In the genomic region with DNA sequence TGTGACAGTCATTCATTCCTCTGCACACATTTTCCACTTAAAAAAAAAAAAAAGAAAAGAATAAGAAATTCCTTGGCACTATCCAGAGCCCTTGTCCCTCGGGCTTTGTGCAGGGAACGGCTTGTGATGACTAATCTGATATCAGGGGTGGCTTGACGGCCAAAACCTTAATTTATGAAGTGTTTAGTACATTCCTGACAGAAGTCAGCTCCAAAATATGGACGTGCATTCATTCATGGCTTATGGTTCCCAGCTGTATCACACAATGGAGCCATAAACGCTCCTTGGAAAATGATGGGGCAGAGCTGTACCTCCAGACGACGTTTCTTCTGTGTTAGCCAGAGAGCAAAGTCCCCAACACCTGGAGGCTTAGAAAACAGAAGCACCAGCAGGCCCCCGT, we compare ENCODE assay signal across 15 mouse cellular contexts.
DNase-seq lines count a peak whose midpoint lies in the region; ATAC-seq lines count a peak whose summit lies in the region.
"Had no signal": no experiment of that assay in that cellular context is flagged by ENCODE, and none has a peak within 500 bp of the region (broad histone marks: within the 10 kb centered on the region; RNA-seq: fewer than 3 reads in every experiment).

No protein-coding gene starts in this region.

- H3K9ac ChIP-seq in limb, embryonic 13.5 days: no peak overlapping the region
- H3K9ac ChIP-seq: intestine, embryonic 15.5 days; liver, embryonic 15.5 days had no signal

- peak; percentile 59 for ATAC-seq in limb, embryonic 13.5 days (ENCODE audit: low FRiP score, low read depth)
- ATAC-seq: intestine, embryonic 15.5 days had no signal

- H3K4me3 ChIP-seq in limb, embryonic 13.5 days: no peak overlapping the region
- H3K4me3 ChIP-seq: intestine, embryonic 15.5 days; liver, embryonic 15.5 days; midbrain, embryonic 10.5 days had no signal

- H3K27me3 ChIP-seq in limb, embryonic 13.5 days: peaks cover 31% of the 10 kb centered on the region
- H3K27me3 ChIP-seq: intestine, embryonic 15.5 days had no signal

- no peaks in the 10 kb centered on the region for H3K9me3 ChIP-seq in limb, embryonic 13.5 days
- H3K9me3 ChIP-seq: intestine, embryonic 15.5 days; liver, embryonic 15.5 days; midbrain, embryonic 10.5 days had no signal

- H3K4me1 ChIP-seq in limb, embryonic 13.5 days: peaks cover 16% of the 10 kb centered on the region
- H3K4me1 ChIP-seq: intestine, embryonic 15.5 days; liver, embryonic 15.5 days; midbrain, embryonic 10.5 days had no signal

- 16% methylated on average over 8 of the region's 8 CpGs for WGBS in limb, embryonic 13.5 days

- no peak overlapping the region for H3K27ac ChIP-seq in limb, embryonic 13.5 days
- H3K27ac ChIP-seq: intestine, embryonic 15.5 days; liver, embryonic 15.5 days; midbrain, embryonic 10.5 days; stomach, postnatal 0 days had no signal

- DNase-seq in adrenal gland, postnatal 10 days: peak; percentile 9
- no peak for DNase-seq in adrenal gland, postnatal 25 days
- DNase-seq in kidney, postnatal 14 days: peak; percentile 20
- DNase-seq in kidney, adult 9 months: no peak
- DNase-seq in adipocyte (ENCODE audit: low spot score): peak; percentile 55
- DNase-seq in left cerebral cortex, postnatal 36 days (ENCODE audit: low spot score in 2 of 2): no peak
- no peak for DNase-seq in ovary, postnatal 14 days (ENCODE audit: low spot score)
- DNase-seq: cerebellum, adult 8-10 months; embryo, embryonic 11 days; spleen, adult 18-20 months had no signal

- intact Hi-C loops in left cerebral cortex, postnatal 36 days (cut with DNase I): no loop called here

- H3K36me3 ChIP-seq in limb, embryonic 13.5 days: no peaks in the 10 kb centered on the region
- H3K36me3 ChIP-seq: intestine, embryonic 15.5 days; liver, embryonic 15.5 days; midbrain, embryonic 10.5 days had no signal

- H3K4me2 ChIP-seq in limb, embryonic 13.5 days (replicated peaks): no peak overlapping the region
- H3K4me2 ChIP-seq: intestine, embryonic 15.5 days; liver, embryonic 15.5 days had no signal

Comparison
In these comparisons a context has a peak if more than half of its experiments do, and no peak if none do; other contexts are left out.
1. DNase-seq: peak in adrenal gland, postnatal 10 days (single experiment), kidney, postnatal 14 days (single experiment) and adipocyte (single experiment); none in adrenal gland, postnatal 25 days (single experiment), kidney, adult 9 months (single experiment), left cerebral cortex, postnatal 36 days (0 of 2) and ovary, postnatal 14 days (single experiment).